Mouse (Mus musculus) embryonic facial prominence, embryonic 10.5 days (tissue): ENCODE measurements at regions not wholly inside any gene's neighbourhood (a gene's known extent, or its start where the extent isn't known, plus 50 kb on each side); places are given as distances from the start of the nearest gene placed in this dataset.

Experiments used
- DNase-seq: peaks from one replicate; pipeline ENCODE4 v3.0.0-alpha.2; 2017; ENCODE audit warnings: low spot score
- H3K27ac ChIP-seq: fragments of 300-500 bp; sonication (generic); replicated peaks from 2 replicates; pipeline ENCODE4 v1.5.1; 2016; ENCODE audit warnings: mild to moderate bottlenecking
- H3K27me3 ChIP-seq: fragments of 300-500 bp; sonication (generic); replicated peaks from 2 replicates; pipeline ENCODE4 v1.6.1; 2016; ENCODE audit warnings: low read depth, mild to moderate bottlenecking; ENCODE audit not compliant: poor library complexity, severe bottlenecking
- H3K36me3 ChIP-seq: fragments of 300-500 bp; sonication (generic); replicated peaks from 2 replicates; pipeline ENCODE4 v1.6.1; 2016; ENCODE audit warnings: mild to moderate bottlenecking, moderate library complexity
- H3K4me1 ChIP-seq: fragments of 300-500 bp; sonication (generic); 2 replicates; pipeline ENCODE4 v1.6.1; 2016
- H3K4me3 ChIP-seq: fragments of 300-500 bp; sonication (generic); 2 replicates; pipeline ENCODE4 v1.5.1; 2016; ENCODE audit warnings: mild to moderate bottlenecking, moderate library complexity
- H3K9me3 ChIP-seq: fragments of 300-500 bp; sonication (generic); 2 replicates; pipeline ENCODE4 v1.6.1; 2016; ENCODE audit warnings: mild to moderate bottlenecking
- WGBS: fragments of 180-500 bp; shearing (Covaris S2); methylation state at CpG from one replicate; pipeline ENCODE4 v1.1.7; 2016; 5-methylcytosine and 5-hydroxymethylcytosine counted together

- Histone ChIP-seq H3K4me1 (no peaks in the 10 kb centered on the region), H3K9me3 (no peaks in the 10 kb centered on the region), H3K36me3 (no peaks in the 10 kb centered on the region), H3K27me3 (no peaks in the 10 kb centered on the region), H3K4me3 (no peak overlapping the region), H3K27ac (no peak overlapping the region)
- no peak for DNase-seq
Observed at GRCm38 (mm10) chrX:64080717-64081116, 71.3 kb downstream of the Gm6760 start.

GRCm38 (mm10) chrX:64058389-64058788 lies 93.6 kb downstream of the Gm6760 start:
- WGBS: 24% methylated on average over 1 of the region's 1 CpGs

GRCm38 (mm10) chrX:64056776-64057175 lies 95.2 kb downstream of the Gm6760 start:
- H3K9me3 ChIP-seq: no peaks in the 10 kb centered on the region
- DNase-seq: peak; percentile 7
- H3K27me3 ChIP-seq: no peaks in the 10 kb centered on the region
- no peaks in the 10 kb centered on the region for H3K36me3 ChIP-seq
- WGBS: 55% methylated on average over 1 of the region's 1 CpGs
- no peak overlapping the region for H3K27ac ChIP-seq
- no peaks in the 10 kb centered on the region for H3K4me1 ChIP-seq
- no peak overlapping the region for H3K4me3 ChIP-seq

More at GRCm38 (mm10) chrX:64058389-64058788, 93.6 kb downstream of the Gm6760 start:
- no peaks in the 10 kb centered on the region for H3K27me3 ChIP-seq
- H3K4me1 ChIP-seq: no peaks in the 10 kb centered on the region
- no peaks in the 10 kb centered on the region for H3K36me3 ChIP-seq
- no peaks in the 10 kb centered on the region for H3K9me3 ChIP-seq
- DNase-seq: no peak
- H3K4me3 ChIP-seq: no peak overlapping the region
- no peak overlapping the region for H3K27ac ChIP-seq
